Mouse (Mus musculus) midbrain, embryonic 14.5 days (tissue): ENCODE results near the gene Rbms1. TPM values are rescaled to one million over a fixed set of nuclear protein-coding genes. Genes with fewer than 3 reads are reported as not detected.

ENCODE experiments used
- ATAC-seq: fragments of 200-750 bp; cut with Nextera tagmentation; 2 replicates; pipeline ENCODE4 v1.8.0; 2017; ENCODE audit warnings: moderate number of reproducible peaks, moderate library complexity; ENCODE audit not compliant: low FRiP score, low TSS enrichment
- DNase-seq: peaks from one replicate; pipeline ENCODE4 v3.0.0-alpha.2; 2015
- H3K27ac ChIP-seq: fragments of 300-500 bp; sonication (generic); replicated peaks from 2 replicates; pipeline ENCODE4 v1.5.1; 2014; ENCODE audit warnings: mild to moderate bottlenecking, low read depth, low read length, moderate library complexity
- H3K27me3 ChIP-seq: fragments of 300-500 bp; sonication (generic); 2 replicates; pipeline ENCODE4 v1.6.1; 2014; ENCODE audit warnings: low read length, control low read depth, mixed read lengths; ENCODE audit not compliant: control insufficient read depth, insufficient read depth
- H3K36me3 ChIP-seq: fragments of 300-500 bp; sonication (generic); 2 replicates; pipeline ENCODE4 v1.6.1; 2014; ENCODE audit warnings: low read length, control low read depth; ENCODE audit not compliant: control insufficient read depth, insufficient read depth
- H3K4me1 ChIP-seq: fragments of 300-500 bp; sonication (generic); 2 replicates; pipeline ENCODE4 v1.6.1; 2014; ENCODE audit warnings: mild to moderate bottlenecking, antibody characterized with exemption, low read length, control low read depth; ENCODE audit not compliant: control insufficient read depth, insufficient read depth
- H3K4me2 ChIP-seq: fragments of 300-500 bp; sonication (generic); 2 replicates; pipeline ENCODE4 v1.6.1; 2014; ENCODE audit warnings: mild to moderate bottlenecking, low read length, moderate library complexity
- H3K4me3 ChIP-seq: fragments of 300-500 bp; sonication (generic); replicated peaks from 2 replicates; pipeline ENCODE4 v1.5.1; 2014; ENCODE audit warnings: low read depth, low read length
- H3K9ac ChIP-seq: fragments of 300-500 bp; sonication (generic); replicated peaks from 2 replicates; pipeline ENCODE4 v1.6.1; 2014; ENCODE audit warnings: mild to moderate bottlenecking, low read length, moderate library complexity
- H3K9me3 ChIP-seq: fragments of 300-500 bp; sonication (generic); 2 replicates; pipeline ENCODE4 v1.6.1; 2016; ENCODE audit warnings: low read length, control low read depth, mixed read lengths; ENCODE audit not compliant: control insufficient read depth
- WGBS: fragments of 180-500 bp; shearing (Covaris S2); extraction: QIAGEN DNeasy Blood & Tissue Kit; methylation state at CpG from one replicate; pipeline ENCODE4 v1.1.7; 2014; 5-methylcytosine and 5-hydroxymethylcytosine counted together
- polyA plus RNA-seq: library from polyadenylated mRNA; unstranded; fragments of >200 nt; fragmentation: Nextera tagmentation; extraction: Ambion mirVana; gene quantifications from 2 replicates; pipeline ENCODE4 v1.2.1, GENCODE M21; 2014

Gene Rbms1
- polyA plus RNA-seq, 1 experiment from 2014 or later: 41.1 TPM

DNA sequence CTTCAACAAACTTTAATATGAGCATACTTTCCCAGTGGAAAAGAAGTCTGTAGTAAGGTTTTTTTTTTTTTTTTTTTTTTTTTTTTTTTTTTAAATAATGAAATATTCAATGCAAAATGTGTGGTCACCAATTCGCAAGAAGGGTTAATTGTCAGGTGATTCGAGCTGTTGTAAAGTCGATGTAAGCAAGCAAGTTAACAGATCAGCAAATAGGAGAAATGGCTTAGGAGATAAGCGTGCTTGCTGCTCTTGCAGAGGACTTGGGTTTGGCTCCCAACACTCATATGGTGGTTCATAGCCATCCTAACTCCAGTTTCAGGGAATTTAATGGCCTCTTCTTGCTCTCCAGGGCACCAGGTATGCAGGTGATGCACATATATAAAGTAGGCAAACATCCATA, 54.4 kb downstream of the Rbms1 start:
- no peaks in the 10 kb centered on the region for H3K9me3 ChIP-seq
- H3K36me3 ChIP-seq: no peaks in the 10 kb centered on the region
- H3K27me3 ChIP-seq: no peaks in the 10 kb centered on the region
- WGBS: 95% methylated on average over 4 of the region's 4 CpGs
- no peak overlapping the region for H3K27ac ChIP-seq
- DNase-seq (no peak), ATAC-seq (no peak)
- H3K4me3 ChIP-seq: no peak overlapping the region
- H3K4me1 ChIP-seq: no peaks in the 10 kb centered on the region
- no peak overlapping the region for H3K9ac ChIP-seq
- H3K4me2 ChIP-seq: no peak overlapping the region

DNA sequence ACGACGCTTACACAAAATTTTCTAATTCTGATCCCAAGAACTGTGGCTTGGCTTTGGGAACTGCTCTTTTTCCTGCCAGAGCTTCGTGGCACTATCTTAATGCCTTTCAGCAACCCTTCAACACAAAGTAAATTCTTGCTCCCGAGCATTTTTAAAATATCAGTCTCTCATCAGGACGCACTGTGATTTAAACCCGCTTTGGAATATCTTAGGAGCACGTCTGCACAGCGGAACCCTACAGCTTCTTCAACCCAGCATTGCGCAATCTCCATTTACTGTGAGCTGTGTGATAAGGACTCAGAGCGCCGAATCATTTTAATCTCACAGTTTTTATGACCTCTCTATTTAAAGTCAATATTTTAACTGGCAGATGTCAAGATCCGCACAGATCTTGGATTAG, 54.9 kb downstream of the Rbms1 start:
- Histone ChIP-seq H3K27ac (no peak overlapping the region), H3K9ac (no peak overlapping the region), H3K4me2 (no peak overlapping the region), H3K27me3 (no peaks in the 10 kb centered on the region), H3K9me3 (no peaks in the 10 kb centered on the region), H3K4me1 (no peaks in the 10 kb centered on the region), H3K4me3 (no peak overlapping the region), H3K36me3 (no peaks in the 10 kb centered on the region)
- ATAC-seq (no peak), DNase-seq (no peak)
- WGBS: 88% methylated on average over 12 of the region's 12 CpGs

DNA sequence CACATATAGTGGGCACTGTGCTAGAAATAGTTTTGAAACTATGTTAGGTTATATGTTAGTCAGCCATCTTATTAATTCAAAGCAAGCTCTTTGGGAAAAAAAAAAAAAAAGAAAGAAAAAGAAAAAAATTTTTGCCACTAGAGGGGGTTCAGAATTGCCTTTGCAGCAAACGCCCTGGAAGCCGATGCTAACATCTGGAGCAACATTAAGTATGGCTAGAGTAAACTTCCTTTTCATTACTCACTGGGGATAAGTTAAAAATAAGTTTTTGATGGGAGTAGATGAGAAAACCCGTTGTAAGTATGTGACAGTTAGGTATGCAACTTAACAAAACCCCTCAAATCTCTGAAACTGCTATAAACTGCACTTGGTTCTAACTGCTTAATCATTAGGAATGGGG, 57.7 kb downstream of the Rbms1 start:
- Histone ChIP-seq H3K4me1 (no peaks in the 10 kb centered on the region), H3K4me2 (no peak overlapping the region), H3K9ac (no peak overlapping the region), H3K9me3 (no peaks in the 10 kb centered on the region), H3K27ac (no peak overlapping the region), H3K27me3 (no peaks in the 10 kb centered on the region), H3K4me3 (no peak overlapping the region), H3K36me3 (no peaks in the 10 kb centered on the region)
- ATAC-seq (no peak), DNase-seq (peak; percentile 74)
- WGBS: 34% methylated on average over 3 of the region's 3 CpGs

DNA sequence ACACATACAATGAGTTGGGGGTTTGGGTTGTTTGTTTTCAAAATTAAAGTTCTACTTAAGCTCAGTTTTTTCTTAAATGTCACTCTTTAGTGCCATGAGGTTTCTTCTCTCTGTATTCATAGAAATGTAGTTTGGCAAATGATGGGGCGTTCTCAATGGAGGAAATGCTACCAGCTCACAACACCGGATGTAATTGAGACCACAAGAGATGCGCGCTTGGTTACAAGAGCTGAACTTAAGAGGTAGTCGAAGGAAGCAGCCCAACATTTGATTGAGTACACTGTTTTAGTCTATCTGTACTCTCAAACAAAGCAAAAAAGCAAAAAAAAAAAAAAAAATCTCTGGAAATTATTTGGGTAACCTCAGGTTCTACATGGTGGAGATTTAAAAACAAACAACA, 58.9 kb downstream of the Rbms1 start:
- 91% methylated on average over 5 of the region's 5 CpGs for whole genome bisulfite sequencing

DNA sequence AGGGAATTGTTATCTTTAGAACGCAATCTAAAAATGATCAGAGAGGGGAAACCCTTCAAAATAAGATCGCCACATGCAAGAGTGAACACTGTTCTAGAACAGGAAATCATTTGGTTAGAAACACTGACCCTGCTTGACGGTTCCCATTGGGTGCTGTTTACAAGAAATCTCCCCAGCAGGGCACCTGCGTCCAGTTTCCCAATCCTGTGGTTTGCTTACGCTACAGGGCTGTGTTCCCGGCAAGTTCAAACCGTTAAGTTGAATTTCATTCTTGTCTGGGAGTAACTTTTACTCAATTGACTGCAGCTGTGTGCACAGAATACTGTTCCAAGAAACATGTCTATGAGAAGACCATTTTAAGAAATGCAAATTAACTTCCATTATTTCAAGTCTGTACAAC, 59.5 kb downstream of the Rbms1 start:
- Histone ChIP-seq H3K9ac (no peak overlapping the region), H3K27ac (no peak overlapping the region), H3K4me2 (no peak overlapping the region), H3K4me3 (no peak overlapping the region), H3K27me3 (no peaks in the 10 kb centered on the region), H3K4me1 (no peaks in the 10 kb centered on the region), H3K36me3 (no peaks in the 10 kb centered on the region), H3K9me3 (no peaks in the 10 kb centered on the region)
- no peak for ATAC-seq
- WGBS: 89% methylated on average over 7 of the region's 7 CpGs
- DNase-seq: no peak

More for the DNA sequence above, 58.9 kb downstream of the Rbms1 start:
- DNase-seq: no peak
- no peak overlapping the region for H3K4me3 ChIP-seq
- no peak for ATAC-seq
- no peak overlapping the region for H3K4me2 ChIP-seq
- no peaks in the 10 kb centered on the region for H3K9me3 ChIP-seq
- H3K27me3 ChIP-seq: no peaks in the 10 kb centered on the region
- H3K4me1 ChIP-seq: no peaks in the 10 kb centered on the region
- no peaks in the 10 kb centered on the region for H3K36me3 ChIP-seq
- H3K27ac ChIP-seq: no peak overlapping the region
- H3K9ac ChIP-seq: no peak overlapping the region

DNA sequence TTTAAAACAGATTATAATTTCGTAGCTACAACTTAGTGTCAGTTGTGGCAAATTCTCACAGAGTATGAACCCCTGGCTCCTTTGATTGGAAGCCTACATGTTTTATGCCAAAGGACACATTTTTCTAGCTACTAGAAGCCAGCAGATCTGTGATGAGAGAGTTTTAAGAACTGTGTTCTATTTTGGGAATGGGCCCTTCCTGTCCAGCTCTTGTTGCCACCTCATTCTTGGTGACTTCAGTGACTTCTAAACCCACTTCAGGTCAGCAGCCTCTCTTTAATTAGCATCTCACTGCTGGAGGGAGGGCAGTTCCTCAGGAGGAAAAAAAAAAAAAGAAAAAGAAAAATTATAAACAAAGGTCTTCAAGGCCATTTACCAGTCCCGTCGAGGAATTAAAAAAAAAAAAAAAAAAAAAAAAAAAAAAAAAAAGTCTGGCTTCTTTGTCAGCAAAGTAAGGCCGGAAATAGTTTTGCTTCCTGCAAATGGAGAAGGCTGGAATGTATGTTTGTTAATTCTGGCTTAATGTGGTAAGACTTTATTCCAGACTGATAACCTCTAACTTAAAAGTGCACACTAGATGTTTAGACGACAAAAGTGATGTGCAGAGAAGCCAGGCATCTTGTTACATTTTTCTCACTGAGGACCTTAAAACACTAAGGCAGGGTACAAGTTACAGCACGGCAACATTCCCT, 60.4 kb downstream of the Rbms1 start:
- 81% methylated on average over 6 of the region's 6 CpGs for WGBS

DNA sequence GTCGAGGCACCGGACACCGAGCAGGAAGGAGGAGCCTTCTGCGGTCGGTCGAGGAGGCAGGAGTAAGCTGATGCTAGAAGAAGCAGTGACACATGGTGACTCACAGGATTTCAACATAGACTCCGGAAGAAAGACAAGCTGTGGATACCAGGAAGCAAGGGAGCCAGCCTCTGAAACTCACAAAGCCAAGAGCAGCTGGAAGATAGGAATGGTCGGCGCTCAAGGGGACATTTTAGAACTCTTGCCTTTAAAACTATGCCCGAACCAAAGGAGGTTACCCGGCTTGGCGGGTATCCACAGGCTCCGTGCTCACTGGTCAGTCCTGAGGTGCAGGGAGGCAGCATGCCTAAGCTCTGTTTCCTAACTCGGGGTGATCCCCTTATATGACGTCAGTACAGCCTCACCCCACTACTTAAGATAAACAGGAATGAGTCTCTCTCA, 61.5 kb downstream of the Rbms1 start:
- DNase-seq (no peak), ATAC-seq (no peak)
- Histone ChIP-seq H3K9ac (no peak overlapping the region), H3K4me1 (no peaks in the 10 kb centered on the region), H3K4me2 (no peak overlapping the region), H3K4me3 (no peak overlapping the region), H3K27me3 (no peaks in the 10 kb centered on the region), H3K9me3 (no peaks in the 10 kb centered on the region), H3K36me3 (no peaks in the 10 kb centered on the region), H3K27ac (no peak overlapping the region)
- WGBS: 89% methylated on average over 15 of the region's 15 CpGs

More for the DNA sequence above, 60.4 kb downstream of the Rbms1 start:
- no peak overlapping the region for H3K9ac ChIP-seq
- H3K9me3 ChIP-seq: no peaks in the 10 kb centered on the region
- no peaks in the 10 kb centered on the region for H3K27me3 ChIP-seq
- DNase-seq (no peak), ATAC-seq (no peak)
- no peak overlapping the region for H3K4me2 ChIP-seq
- H3K4me1 ChIP-seq: no peaks in the 10 kb centered on the region
- H3K36me3 ChIP-seq: no peaks in the 10 kb centered on the region
- H3K4me3 ChIP-seq: no peak overlapping the region
- H3K27ac ChIP-seq: no peak overlapping the region

DNA sequence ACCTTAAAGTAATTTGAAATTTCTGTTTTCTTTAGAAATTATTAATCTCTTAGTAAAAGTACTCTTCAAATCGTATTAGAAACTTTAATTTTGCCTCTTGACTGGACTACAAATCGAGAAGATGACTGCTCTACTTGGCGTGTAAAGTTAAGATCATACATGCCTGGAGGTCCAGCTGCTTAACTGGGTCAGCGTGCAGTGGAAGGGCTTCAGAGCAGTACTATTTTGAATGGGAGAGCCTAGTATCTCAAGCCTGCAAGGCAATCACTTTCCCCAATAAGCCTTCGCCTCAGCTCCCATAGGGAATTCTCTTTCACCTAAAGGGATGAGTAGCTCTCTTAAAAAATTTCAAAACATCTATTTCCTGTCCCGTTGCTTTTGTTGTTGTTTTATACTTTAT, 62.0 kb downstream of the Rbms1 start:
- no peak overlapping the region for H3K27ac ChIP-seq
- no peaks in the 10 kb centered on the region for H3K36me3 ChIP-seq
- H3K4me2 ChIP-seq: no peak overlapping the region
- 88% methylated on average over 6 of the region's 6 CpGs for WGBS
- no peaks in the 10 kb centered on the region for H3K27me3 ChIP-seq
- H3K9me3 ChIP-seq: no peaks in the 10 kb centered on the region
- no peak overlapping the region for H3K4me3 ChIP-seq
- H3K4me1 ChIP-seq: no peaks in the 10 kb centered on the region
- DNase-seq (no peak), ATAC-seq (no peak)
- no peak overlapping the region for H3K9ac ChIP-seq

DNA sequence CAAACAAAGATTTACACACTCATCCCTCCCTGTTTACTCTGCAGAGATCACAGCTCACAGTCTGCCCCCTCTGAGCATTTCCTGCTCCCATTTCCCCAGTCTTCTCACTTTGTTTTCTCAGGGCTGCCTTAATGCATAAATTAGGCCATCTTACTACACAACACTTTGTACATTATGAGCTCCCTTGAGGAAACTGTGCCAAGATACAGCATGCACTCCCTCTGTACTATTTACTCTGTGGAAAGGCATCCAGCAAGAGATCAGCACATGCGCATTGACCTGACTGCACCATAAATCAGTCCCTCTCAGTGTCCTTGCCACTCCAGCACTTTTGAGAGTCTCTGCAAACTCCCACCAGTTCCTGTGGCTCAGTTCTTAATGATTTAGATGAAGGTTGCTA, 70.0 kb downstream of the Rbms1 start:
- ATAC-seq (no peak), DNase-seq (no peak)
- WGBS: 90% methylated on average over 1 of the region's 1 CpGs
- Histone ChIP-seq H3K9ac (no peak overlapping the region), H3K4me3 (no peak overlapping the region), H3K36me3 (no peaks in the 10 kb centered on the region), H3K27ac (no peak overlapping the region), H3K9me3 (no peaks in the 10 kb centered on the region), H3K27me3 (no peaks in the 10 kb centered on the region), H3K4me2 (no peak overlapping the region), H3K4me1 (no peaks in the 10 kb centered on the region)
